Mouse (Mus musculus): ENCODE measurements around the gene Pygo2. TPM values are rescaled to one million over a fixed set of nuclear protein-coding genes. Genes with fewer than 3 reads are reported as not detected.

Gene Pygo2
- polyA plus RNA-seq, 1 experiment, result 4.6 TPM

GRCm38 (mm10) chr3:89406887-89407286 lies 23.1 kb upstream of the Pygo2 start:
- Histone ChIP-seq H3K4me1 (ENCODE audit: control insufficient read depth, insufficient read depth, insufficient read length, low read length) (peaks cover 8% of the 10 kb centered on the region; the same call in 1 of the 2 replicates), H3K27ac (replicated peaks; ENCODE audit: low read depth, low read length) (no peak overlapping the region), H3K4me3 (ENCODE audit: insufficient read depth, low read depth, low read length) (no peak overlapping the region)

DNA sequence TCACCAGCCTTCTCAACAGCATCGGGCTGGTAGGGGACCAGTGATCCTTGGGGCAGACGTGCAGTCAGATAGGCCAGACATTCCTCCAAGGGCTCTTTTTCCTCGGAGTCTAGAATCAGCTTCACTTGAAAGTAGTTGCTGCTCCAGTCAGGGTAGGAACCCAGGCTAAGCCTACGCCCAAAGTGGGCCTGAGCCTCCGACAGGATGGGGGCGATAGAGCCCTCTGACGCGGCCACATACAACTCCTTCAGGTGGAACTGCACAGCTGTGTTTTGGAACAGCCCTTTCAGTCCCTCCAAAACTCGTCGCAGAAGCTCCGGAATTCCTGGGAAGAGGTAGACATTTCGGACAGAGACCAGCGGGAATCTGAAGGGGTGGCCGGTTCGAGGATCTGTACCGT lies 21.6 kb upstream of the Pygo2 start:
- Histone ChIP-seq H3K4me3 (ENCODE audit: insufficient read depth, low read depth, low read length) (no peak overlapping the region), H3K27ac (replicated peaks; ENCODE audit: low read depth, low read length) (peak overlapping the region; percentile 97), H3K4me1 (ENCODE audit: control insufficient read depth, insufficient read depth, insufficient read length, low read length) (peaks cover 8% of the 10 kb centered on the region; the same call in 1 of the 2 replicates)

DNA sequence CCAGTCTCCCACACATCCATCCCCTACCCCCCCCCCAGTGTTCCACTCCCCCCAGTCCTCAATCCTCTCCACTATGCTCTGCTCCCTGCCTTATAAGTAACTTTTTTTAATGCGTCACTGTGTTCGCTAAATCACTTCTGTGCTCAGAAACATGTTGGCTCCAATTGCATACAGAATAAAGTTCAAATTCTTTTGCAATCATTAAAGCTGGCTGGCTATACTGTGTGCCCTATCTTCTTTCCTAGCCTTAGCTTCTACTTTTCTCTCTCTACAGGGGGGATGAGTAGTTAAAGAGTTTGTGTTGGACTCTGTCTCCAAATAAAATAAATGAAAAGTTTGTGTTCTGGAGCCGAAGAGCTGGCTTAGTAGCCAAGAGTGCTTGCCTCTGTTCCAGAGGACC lies 20.3 kb upstream of the Pygo2 start:
- Histone ChIP-seq H3K4me1 (ENCODE audit: control insufficient read depth, insufficient read depth, insufficient read length, low read length) (peaks cover 8% of the 10 kb centered on the region; the same call in 1 of the 2 replicates), H3K27ac (replicated peaks; ENCODE audit: low read depth, low read length) (peak overlapping the region; percentile 97), H3K4me3 (ENCODE audit: insufficient read depth, low read depth, low read length) (peak overlapping the region; percentile 79; the same call in 1 of the 2 replicates)

DNA sequence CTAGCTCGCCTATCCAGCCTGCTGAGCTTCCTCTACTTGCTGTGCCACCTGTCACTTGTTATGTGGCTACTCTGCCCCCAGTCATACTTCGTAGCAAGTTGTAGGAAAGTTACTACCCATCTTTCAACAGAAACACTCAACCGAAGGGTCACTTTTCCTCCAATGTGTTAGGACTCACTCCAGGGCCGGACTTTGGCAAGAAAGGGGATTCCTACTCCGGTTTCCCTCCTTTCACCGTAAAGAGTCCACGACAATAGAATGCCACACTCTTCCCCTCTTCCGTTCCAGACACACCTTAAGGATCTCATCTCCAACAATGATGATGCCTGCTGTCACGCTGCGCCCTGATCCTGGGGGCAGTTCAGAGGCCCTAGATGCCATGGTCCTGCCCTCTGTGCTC lies 19.1 kb upstream of the Pygo2 start:
- Histone ChIP-seq H3K27ac (replicated peaks; ENCODE audit: low read depth, low read length) (peak overlapping the region; percentile 93), H3K4me1 (ENCODE audit: control insufficient read depth, insufficient read depth, insufficient read length, low read length) (peaks cover 8% of the 10 kb centered on the region; the same call in 1 of the 2 replicates), H3K4me3 (ENCODE audit: insufficient read depth, low read depth, low read length) (peak overlapping the region; percentile 79)

- Histone ChIP-seq H3K27ac (replicated peaks; ENCODE audit: low read depth, low read length) (peak within 1 kb of the TSS; percentile 93), H3K4me3 (ENCODE audit: insufficient read depth, low read depth, low read length) (peak within 1 kb of the TSS; percentile 79), H3K4me1 (ENCODE audit: control insufficient read depth, insufficient read depth, insufficient read length, low read length) (peaks cover 8% of the 10 kb centered on the region; the same call in 1 of the 2 replicates)
Measured at GRCm38 (mm10) chr3:89411490-89412393, 18.3 kb upstream of the Pygo2 start, which contains the start of gene Flad1. Flad1 (minus strand) TSS chr3:89411870.

- Histone ChIP-seq H3K4me3 (ENCODE audit: insufficient read depth, low read depth, low read length) (no peak overlapping the region), H3K4me1 (ENCODE audit: control insufficient read depth, insufficient read depth, insufficient read length, low read length) (0 out of 2 replicates have a peak, but pooled peaks cover 2% of the 10 kb centered on the region)
Measured at GRCm38 (mm10) chr3:89416158-89416557, 13.9 kb upstream of the Pygo2 start.

DNA sequence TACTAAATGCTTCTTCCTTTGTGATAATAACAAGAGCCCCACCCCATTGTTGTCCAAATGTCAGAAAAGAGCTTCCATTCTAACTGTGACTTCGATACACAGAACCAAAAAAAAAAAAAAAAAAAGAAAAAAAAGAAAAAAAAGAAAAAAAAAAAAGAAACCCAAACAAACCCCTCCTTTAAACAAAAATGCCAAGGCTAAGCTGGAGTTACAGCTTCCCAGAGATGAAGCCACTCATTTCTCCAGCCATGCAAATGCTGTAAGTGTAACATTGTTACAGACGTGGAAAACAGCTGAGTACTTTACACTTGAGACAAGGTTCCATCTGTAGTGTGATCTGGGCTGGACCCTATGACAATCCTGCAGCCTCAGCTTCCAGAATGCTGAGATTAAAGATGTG lies 12.9 kb upstream of the Pygo2 start:
- Histone ChIP-seq H3K27ac (replicated peaks; ENCODE audit: low read depth, low read length) (no peak overlapping the region), H3K4me3 (ENCODE audit: insufficient read depth, low read depth, low read length) (peak overlapping the region; percentile 15; the same call in 1 of the 2 replicates), H3K4me1 (ENCODE audit: control insufficient read depth, insufficient read depth, insufficient read length, low read length) (peaks cover 7% of the 10 kb centered on the region)

More at GRCm38 (mm10) chr3:89416158-89416557, 13.9 kb upstream of the Pygo2 start:
- H3K27ac ChIP-seq (replicated peaks; ENCODE audit: low read depth, low read length), result no peak overlapping the region

- peaks cover 7% of the 10 kb centered on the region for H3K4me1 ChIP-seq (ENCODE audit: control insufficient read depth, insufficient read depth, insufficient read length, low read length)
- H3K4me3 ChIP-seq (ENCODE audit: insufficient read depth, low read depth, low read length), result peak overlapping the region; percentile 56
- no peak overlapping the region for H3K27ac ChIP-seq (replicated peaks; ENCODE audit: low read depth, low read length)
Measured at GRCm38 (mm10) chr3:89417840-89418169, 12.2 kb upstream of the Pygo2 start.

- H3K4me3 ChIP-seq (ENCODE audit: insufficient read depth, low read depth, low read length), result peak within 1 kb of the TSS; percentile 79
- H3K4me1 ChIP-seq (ENCODE audit: control insufficient read depth, insufficient read depth, insufficient read length, low read length), result peaks cover 7% of the 10 kb centered on the region
- H3K27ac ChIP-seq (replicated peaks; ENCODE audit: low read depth, low read length), result peak within 1 kb of the TSS; percentile 98
Measured at GRCm38 (mm10) chr3:89418170-89418860, 11.7 kb upstream of the Pygo2 start, which contains the start of the genes Cks1b and Shc1. Cks1b (minus strand) TSS chr3:89418383. Shc1 (plus strand) TSS chr3:89418443.

DNA sequence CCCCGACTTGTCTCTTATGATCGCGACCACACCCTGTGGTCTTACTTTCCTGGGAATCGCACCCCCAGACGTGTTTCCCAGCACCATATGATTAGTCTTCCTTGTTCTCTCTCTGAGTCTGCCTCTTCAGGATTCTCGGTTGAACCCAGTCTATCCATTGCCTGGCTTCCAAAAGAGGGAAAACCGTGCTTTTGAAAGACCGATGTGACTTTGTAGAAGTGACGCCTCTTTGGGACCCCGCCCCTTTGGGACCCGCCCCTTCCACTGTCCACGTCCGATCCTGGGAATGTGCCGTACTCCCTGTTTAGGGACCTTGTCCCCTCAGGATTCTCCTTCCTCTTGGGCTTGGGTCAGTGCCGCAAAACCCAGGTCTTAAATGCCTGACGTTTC lies 11.2 kb upstream of the Pygo2 start:
- Histone ChIP-seq H3K27ac (replicated peaks; ENCODE audit: low read depth, low read length) (peak overlapping the region; percentile 98), H3K4me1 (ENCODE audit: control insufficient read depth, insufficient read depth, insufficient read length, low read length) (peaks cover 7% of the 10 kb centered on the region), H3K4me3 (ENCODE audit: insufficient read depth, low read depth, low read length) (peak overlapping the region; percentile 79)

DNA sequence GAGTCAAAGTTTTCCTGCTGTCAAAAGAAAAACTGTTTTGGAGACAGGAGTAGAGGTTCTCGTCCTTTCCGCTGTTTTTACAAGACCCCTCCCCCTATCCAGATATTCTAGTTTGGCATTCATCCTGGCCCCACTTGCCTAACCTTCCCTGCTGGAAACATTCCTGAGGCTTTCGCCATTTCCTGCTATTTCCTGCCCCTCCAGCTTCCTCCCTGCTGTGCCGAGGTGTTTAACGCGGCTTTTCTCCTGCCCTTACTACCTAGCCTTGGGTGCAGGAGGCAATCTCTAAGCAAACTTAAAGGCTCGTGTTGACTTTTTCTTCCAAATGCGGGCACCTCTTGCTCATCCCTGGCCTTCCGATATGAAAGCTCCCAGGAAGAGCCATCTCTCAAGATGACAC lies 10.4 kb upstream of the Pygo2 start:
- H3K4me1 ChIP-seq (ENCODE audit: control insufficient read depth, insufficient read depth, insufficient read length, low read length), result peaks cover 7% of the 10 kb centered on the region
- peak overlapping the region; percentile 79 for H3K4me3 ChIP-seq (ENCODE audit: insufficient read depth, low read depth, low read length)
- H3K27ac ChIP-seq (replicated peaks; ENCODE audit: low read depth, low read length), result peak overlapping the region; percentile 98

DNA sequence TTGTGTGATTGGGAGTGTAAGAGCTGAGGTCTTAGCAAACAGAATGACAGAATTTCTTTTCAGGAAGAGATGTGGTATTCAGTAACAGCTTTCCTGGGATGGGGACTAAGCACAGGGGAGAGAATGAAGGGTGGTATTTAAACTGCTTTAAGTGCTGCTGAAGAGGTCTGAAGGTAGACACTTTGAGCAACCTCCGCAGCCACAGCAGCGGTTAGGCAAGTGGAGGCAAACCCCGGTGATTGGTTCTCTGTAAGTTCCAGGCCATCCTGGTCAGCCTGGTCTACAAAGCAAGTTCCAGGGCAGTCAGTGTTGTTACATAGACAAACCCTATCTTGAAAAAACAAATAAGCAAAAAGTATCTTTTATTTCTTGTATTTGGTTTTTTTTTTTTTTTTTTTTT lies 10.0 kb upstream of the Pygo2 start:
- peak overlapping the region; percentile 79 for H3K4me3 ChIP-seq (ENCODE audit: insufficient read depth, low read depth, low read length)
- H3K27ac ChIP-seq (replicated peaks; ENCODE audit: low read depth, low read length), result peak overlapping the region; percentile 98
- peaks cover 7% of the 10 kb centered on the region for H3K4me1 ChIP-seq (ENCODE audit: control insufficient read depth, insufficient read depth, insufficient read length, low read length)

DNA sequence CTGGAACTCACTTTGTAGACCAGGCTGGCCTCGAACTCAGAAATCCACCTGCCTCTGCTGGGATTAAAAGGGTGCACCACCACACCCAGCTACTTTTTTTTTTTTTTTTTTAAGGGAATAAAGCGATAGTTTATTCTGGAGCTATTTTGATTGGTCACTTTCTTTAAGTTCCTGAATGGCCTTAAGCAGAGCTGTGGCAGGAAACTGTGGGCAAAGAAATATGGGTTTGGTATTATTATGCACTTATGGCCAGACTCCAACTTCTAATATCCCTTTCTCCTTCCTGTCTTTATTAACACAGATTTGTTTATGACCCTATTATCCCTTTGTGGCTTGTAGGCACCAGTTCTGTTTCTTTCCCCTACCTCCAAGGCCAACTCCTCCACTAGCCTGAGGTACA lies 9.6 kb upstream of the Pygo2 start:
- Histone ChIP-seq H3K4me1 (ENCODE audit: control insufficient read depth, insufficient read depth, insufficient read length, low read length) (peaks cover 7% of the 10 kb centered on the region), H3K4me3 (ENCODE audit: insufficient read depth, low read depth, low read length) (0 out of 2 replicates have a peak overlapping the region, but pooled peaks have one; percentile 26)

DNA sequence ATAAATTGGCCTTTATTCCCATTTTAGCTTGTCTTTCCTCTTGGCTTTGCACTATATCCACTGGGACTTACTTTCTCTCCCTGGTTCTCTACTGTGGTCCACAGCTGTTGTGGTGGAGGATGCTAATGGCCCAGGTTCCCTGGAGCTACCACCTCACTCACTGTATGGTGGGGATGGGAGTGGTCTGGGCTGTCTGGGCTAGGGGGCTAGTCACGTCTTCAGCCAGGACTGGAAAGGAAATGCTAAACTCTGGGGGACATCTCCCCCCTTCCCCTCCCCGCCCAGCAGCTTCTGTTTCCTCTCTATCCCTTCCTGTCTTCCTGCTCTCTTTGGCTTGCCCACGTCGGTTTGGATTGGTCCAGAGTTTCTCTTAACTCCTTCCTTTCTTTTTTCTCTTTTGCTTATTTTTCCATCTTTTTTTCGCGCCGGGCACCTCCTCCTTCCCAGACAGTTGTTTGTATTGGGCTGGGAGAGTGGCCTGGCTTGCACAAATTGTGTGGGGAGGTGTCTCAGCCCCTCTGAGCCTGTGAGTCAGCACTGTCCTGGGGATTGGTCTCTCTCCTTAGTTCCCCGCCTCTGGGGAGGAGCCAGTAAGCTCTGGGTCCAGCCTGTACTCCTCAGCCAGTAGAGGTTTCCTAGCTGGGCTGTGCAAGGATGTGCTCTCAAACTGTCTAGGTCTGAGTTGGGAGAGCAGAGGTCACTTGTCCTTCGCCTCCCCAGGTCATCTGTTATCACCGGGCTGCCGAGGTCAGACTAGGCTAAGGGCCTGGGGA lies 8.8 kb upstream of the Pygo2 start:
- H3K4me1 ChIP-seq (ENCODE audit: control insufficient read depth, insufficient read depth, insufficient read length, low read length), result peaks cover 7% of the 10 kb centered on the region
- H3K4me3 ChIP-seq (ENCODE audit: insufficient read depth, low read depth, low read length), result peak overlapping the region; percentile 40
- H3K27ac ChIP-seq (replicated peaks; ENCODE audit: low read depth, low read length), result peak overlapping the region; percentile 71

More for the DNA sequence above, 9.6 kb upstream of the Pygo2 start:
- peak overlapping the region; percentile 71 for H3K27ac ChIP-seq (replicated peaks; ENCODE audit: low read depth, low read length)

Measured in brown adipose tissue, adult 24 weeks (tissue).